Mouse (Mus musculus): Measurements from ENCODE around the gene 2510009E07Rik. TPM values are rescaled to one million over a fixed set of nuclear protein-coding genes. Genes with fewer than 3 reads are reported as not detected.

The 2510009E07Rik gene
- total and polyA plus RNA-seq, 3 experiments: not detected

GRCm38 (mm10) chr16:21636156-21636853 lies 58.2 kb downstream of the 2510009E07Rik start:
- Histone ChIP-seq H3K4me2 (ENCODE audit: insufficient read depth, low read depth, poor library complexity, severe bottlenecking) (no peak overlapping the region), H3K4me3 (replicated peaks in 1 of 3; ENCODE audit: low read depth in 2 of 3, low read length in 2 of 3, poor library complexity in 1 of 3) (no peak overlapping the region), H3K27me3 (replicated peaks) (no peaks in the 10 kb centered on the region), H3K36me3 (replicated peaks in 1 of 2; ENCODE audit: control insufficient read depth in 1 of 2, insufficient read depth in 1 of 2, low read length in 1 of 2) (peaks cover 0 to 6% of the 10 kb centered on the region in 2 experiments), H3K9ac (ENCODE audit: insufficient read depth, low read depth) (no peak overlapping the region), H3K4me1 (ENCODE audit: control insufficient read depth in 1 of 2, insufficient read depth in 2 of 2) (peaks cover 11 to 66% of the 10 kb centered on the region in 2 experiments), H3K27ac (ENCODE audit: insufficient read depth, low read depth) (no peak overlapping the region), H3K9me3 (replicated peaks; ENCODE audit: low read length) (peaks cover 4% of the 10 kb centered on the region), H3K79me2 (replicated peaks; ENCODE audit: control insufficient read depth, extremely low read depth, insufficient read depth, poor library complexity, severe bottlenecking) (no peaks in the 10 kb centered on the region)
- dilution Hi-C loops (cut with MboI; ENCODE audit: extremely low pct_ligation_motif_present, extremely low pct_unique_long_range_greater_than_20kb, low sequenced_read_pairs) (no loop called here), in situ Hi-C loops (cut with MboI; ENCODE audit: low pct_ligation_motif_present, low pct_unique_long_range_greater_than_20kb, low sequenced_read_pairs) (no loop called here)
- no peak for DNase-seq (ENCODE audit: extremely low read depth)
- TF ChIP-seq ETS1 (conservative IDR thresholded peaks at IDR 0.05; ENCODE audit: low read depth, low read length) (peak; percentile 37; the same call in 1 of the 2 replicates), TCF12 (IDR thresholded peaks at IDR 0.05; ENCODE audit: low read depth, low read length) (no peak), MEF2A (IDR thresholded peaks at IDR 0.05; ENCODE audit: borderline replicate concordance, low read depth, low read length) (peak; percentile 65; the same call in 1 of the 2 replicates), EP300 (IDR thresholded peaks at IDR 0.05; ENCODE audit: low read length) (peak; percentile 50; the same call in 1 of the 2 replicates), IRF4 (IDR thresholded peaks at IDR 0.05; ENCODE audit: low read depth, low read length) (0 out of 2 replicates have a peak, but pooled peaks have one; percentile 33)

GRCm38 (mm10) chr16:21634460-21634859 lies 60.0 kb downstream of the 2510009E07Rik start:
- Histone ChIP-seq H3K4me3 (replicated peaks in 1 of 3; ENCODE audit: low read depth in 2 of 3, low read length in 2 of 3, poor library complexity in 1 of 3) (no peak overlapping the region), H3K27me3 (replicated peaks) (no peaks in the 10 kb centered on the region), H3K9ac (ENCODE audit: insufficient read depth, low read depth) (no peak overlapping the region), H3K36me3 (replicated peaks in 1 of 2; ENCODE audit: control insufficient read depth in 1 of 2, insufficient read depth in 1 of 2, low read length in 1 of 2) (peaks cover 0 to 4% of the 10 kb centered on the region in 2 experiments), H3K79me2 (replicated peaks; ENCODE audit: control insufficient read depth, extremely low read depth, insufficient read depth, poor library complexity, severe bottlenecking) (no peaks in the 10 kb centered on the region), H3K4me1 (ENCODE audit: control insufficient read depth in 1 of 2, insufficient read depth in 2 of 2) (peaks cover 13 to 67% of the 10 kb centered on the region in 2 experiments), H3K27ac (ENCODE audit: insufficient read depth, low read depth) (no peak overlapping the region), H3K4me2 (ENCODE audit: insufficient read depth, low read depth, poor library complexity, severe bottlenecking) (no peak overlapping the region), H3K9me3 (replicated peaks; ENCODE audit: low read length) (peaks cover 4% of the 10 kb centered on the region)
- in situ Hi-C loops (cut with MboI; ENCODE audit: low pct_ligation_motif_present, low pct_unique_long_range_greater_than_20kb, low sequenced_read_pairs): no loop called here
- TF ChIP-seq USF1 (IDR thresholded peaks at IDR 0.05; ENCODE audit: low read depth, low read length) (no peak), TCF12 (IDR thresholded peaks at IDR 0.05; ENCODE audit: low read depth, low read length) (no peak), CHD2 (IDR thresholded peaks at IDR 0.05; ENCODE audit: low read length) (no peak), UBTF (IDR thresholded peaks at IDR 0.05; ENCODE audit: low read depth, low read length) (no peak), ZKSCAN1 (IDR thresholded peaks at IDR 0.05; ENCODE audit: borderline replicate concordance, low read depth, low read length) (no peak), MYC (IDR thresholded peaks at IDR 0.05; ENCODE audit: low read depth, low read length) (no peak)
- dilution Hi-C loops (cut with MboI; ENCODE audit: extremely low pct_ligation_motif_present, extremely low pct_unique_long_range_greater_than_20kb, low sequenced_read_pairs): no loop called here
- DNase-seq (ENCODE audit: extremely low read depth): no peak

- peak overlapping the region; percentile 14 for H3K9ac ChIP-seq (ENCODE audit: insufficient read depth, low read depth)
- DNase-seq (ENCODE audit: extremely low read depth): peak; percentile 84
- dilution Hi-C loops (cut with MboI; ENCODE audit: extremely low pct_ligation_motif_present, extremely low pct_unique_long_range_greater_than_20kb, low sequenced_read_pairs): no loop called here
- H3K9me3 ChIP-seq (replicated peaks; ENCODE audit: low read length): peaks cover 4% of the 10 kb centered on the region
- in situ Hi-C loops (cut with MboI; ENCODE audit: low pct_ligation_motif_present, low pct_unique_long_range_greater_than_20kb, low sequenced_read_pairs): no loop called here
- H3K79me2 ChIP-seq (replicated peaks; ENCODE audit: control insufficient read depth, extremely low read depth, insufficient read depth, poor library complexity, severe bottlenecking): no peaks in the 10 kb centered on the region
- peaks cover 0 to 3% of the 10 kb centered on the region in 2 experiments for H3K36me3 ChIP-seq (replicated peaks in 1 of 2; ENCODE audit: control insufficient read depth in 1 of 2, insufficient read depth in 1 of 2, low read length in 1 of 2)
- peak overlapping the region; percentile 95 for H3K27ac ChIP-seq (ENCODE audit: insufficient read depth, low read depth)
- H3K27me3 ChIP-seq (replicated peaks): no peaks in the 10 kb centered on the region
- H3K4me3 ChIP-seq (replicated peaks in 1 of 3; ENCODE audit: low read depth in 2 of 3, low read length in 2 of 3, poor library complexity in 1 of 3): no peak overlapping the region
- peak overlapping the region; percentile 78 for H3K4me2 ChIP-seq (ENCODE audit: insufficient read depth, low read depth, poor library complexity, severe bottlenecking)
- H3K4me1 ChIP-seq (ENCODE audit: control insufficient read depth in 1 of 2, insufficient read depth in 2 of 2): peaks cover 20 to 77% of the 10 kb centered on the region in 2 experiments
- peak; percentile 75 for TF ChIP-seq BHLHE40 (IDR thresholded peaks at IDR 0.05; ENCODE audit: low read depth, low read length)
- no peak for TF ChIP-seq ZMIZ1 (IDR thresholded peaks at IDR 0.05; ENCODE audit: low read depth, low read length)
- peak; percentile 99 for TF ChIP-seq TCF12 (IDR thresholded peaks at IDR 0.05; ENCODE audit: low read depth, low read length)
- peak; percentile 71; the same call in 1 of the 2 replicates for TF ChIP-seq MAZ (IDR thresholded peaks at IDR 0.05; ENCODE audit: low read depth, low read length)
- peak; percentile 92 for TF ChIP-seq IRF4 (IDR thresholded peaks at IDR 0.05; ENCODE audit: low read depth, low read length)
- TF ChIP-seq JUND (conservative IDR thresholded peaks at IDR 0.05; ENCODE audit: low read depth, low read length): peak; percentile 84
- TF ChIP-seq ELF1 (IDR thresholded peaks at IDR 0.05; ENCODE audit: low read depth, low read length): 0 out of 2 replicates have a peak, but pooled peaks have one; percentile 25
- TF ChIP-seq EP300 (IDR thresholded peaks at IDR 0.05; ENCODE audit: low read length): peak; percentile 97
- 0 out of 2 replicates have a peak, but pooled peaks have one; percentile 10 for TF ChIP-seq NELFE (IDR thresholded peaks at IDR 0.05; ENCODE audit: low read depth, low read length)
- TF ChIP-seq RCOR1 (conservative IDR thresholded peaks at IDR 0.05; ENCODE audit: low read depth, low read length): peak; percentile 98
- TF ChIP-seq MEF2A (IDR thresholded peaks at IDR 0.05; ENCODE audit: borderline replicate concordance, low read depth, low read length): peak; percentile 85
- TF ChIP-seq TBP (conservative IDR thresholded peaks at IDR 0.05; ENCODE audit: low read depth, low read length): peak; percentile 79
- peak; percentile 62; the same call in 1 of the 2 replicates for TF ChIP-seq CHD2 (IDR thresholded peaks at IDR 0.05; ENCODE audit: low read length)
- TF ChIP-seq POLR2AphosphoS2 (IDR thresholded peaks at IDR 0.05; ENCODE audit: low read depth, low read length): no peak
- TF ChIP-seq KAT2A (IDR thresholded peaks at IDR 0.05; ENCODE audit: insufficient replicate concordance, low read length): no peak
- no peak for TF ChIP-seq MXI1 (IDR thresholded peaks at IDR 0.05; ENCODE audit: low read depth, low read length)
- peak; percentile 83 for TF ChIP-seq JUN (IDR thresholded peaks at IDR 0.05; ENCODE audit: insufficient read depth, low read depth, low read length)
Observed at GRCm38 (mm10) chr16:21631815-21632222, 62.6 kb downstream of the 2510009E07Rik start.
